Mouse (Mus musculus): ENCODE results near the gene Slc39a8. TPM values are rescaled to one million over a fixed set of nuclear protein-coding genes. Genes with fewer than 3 reads are reported as not detected.

Gene Slc39a8
- polyA plus RNA-seq, 2 experiments = 27.5 to 55.4 TPM

DNA sequence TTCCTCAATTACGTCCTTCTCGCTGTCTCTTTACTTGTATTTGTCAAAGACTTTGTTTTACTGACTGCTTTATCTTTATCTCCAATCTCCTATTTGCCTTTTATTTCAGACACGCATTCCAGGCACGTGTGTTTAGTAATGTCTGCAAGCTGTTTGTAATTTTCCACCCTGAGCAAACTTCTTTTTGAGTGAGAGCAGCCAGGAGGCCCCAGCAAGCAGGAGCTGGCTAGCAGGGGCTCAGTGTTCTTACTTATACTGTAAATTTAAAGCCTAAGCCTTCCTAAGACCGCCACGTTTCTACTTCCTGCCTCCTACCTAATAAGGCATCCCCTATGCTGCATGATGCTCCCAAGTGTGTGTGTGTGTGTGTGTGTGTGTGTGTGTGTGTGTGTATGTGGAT lies 79.8 kb downstream of the Slc39a8 start:
- Histone ChIP-seq H3K27me3 (ENCODE audit: control insufficient read depth, insufficient read depth, low read length) (no peaks in the 10 kb centered on the region), H3K9me3 (ENCODE audit: control insufficient read depth, low read length) (no peaks in the 10 kb centered on the region), H3K36me3 (replicated peaks; ENCODE audit: control insufficient read depth, insufficient read depth, low read depth) (no peaks in the 10 kb centered on the region), H3K4me3 (ENCODE audit: insufficient read depth in 1 of 2, low read depth in 2 of 2, low read length in 2 of 2) (no peak overlapping the region), H3K4me1 (replicated peaks; ENCODE audit: control insufficient read depth in 2 of 2, insufficient read depth in 2 of 2, low read length in 1 of 2) (no peaks in the 10 kb centered on the region), H3K9ac (replicated peaks) (no peak overlapping the region), H3K27ac (no peak overlapping the region), H3K4me2 (ENCODE audit: low read depth) (no peak overlapping the region)
- WGBS (ENCODE audit: insufficient replicate concordance) = 58% methylated on average over 6 of the region's 6 CpGs
- DNase-seq (ENCODE audit: low read depth in 3 of 3, low spot score in 3 of 3) = no peak
- ATAC-seq (ENCODE audit: insufficient read depth) = no peak
- TF ChIP-seq CTCF (IDR thresholded peaks at IDR 0.05; ENCODE audit: low read depth) (no peak), EP300 (IDR thresholded peaks at IDR 0.05; ENCODE audit: low read depth) (no peak)

GRCm38 (mm10) chr3:135905729-135906128 lies 80.7 kb downstream of the Slc39a8 start:
- Histone ChIP-seq H3K27me3 (ENCODE audit: control insufficient read depth, insufficient read depth, low read length) (no peaks in the 10 kb centered on the region), H3K36me3 (replicated peaks; ENCODE audit: control insufficient read depth, insufficient read depth, low read depth) (no peaks in the 10 kb centered on the region), H3K9ac (replicated peaks) (no peak overlapping the region), H3K4me2 (ENCODE audit: low read depth) (no peak overlapping the region), H3K27ac (no peak overlapping the region), H3K4me3 (ENCODE audit: insufficient read depth in 1 of 2, low read depth in 2 of 2, low read length in 2 of 2) (no peak overlapping the region), H3K4me1 (replicated peaks; ENCODE audit: control insufficient read depth in 2 of 2, insufficient read depth in 2 of 2, low read length in 1 of 2) (no peaks in the 10 kb centered on the region), H3K9me3 (ENCODE audit: control insufficient read depth, low read length) (no peaks in the 10 kb centered on the region)
- ATAC-seq (ENCODE audit: insufficient read depth) (no peak), DNase-seq (ENCODE audit: low read depth in 3 of 3, low spot score in 3 of 3) (no peak)
- TF ChIP-seq EP300 (IDR thresholded peaks at IDR 0.05; ENCODE audit: low read depth) = no peak
- no peak for TF ChIP-seq CTCF (IDR thresholded peaks at IDR 0.05; ENCODE audit: low read depth)
- WGBS (ENCODE audit: insufficient replicate concordance) = 63% methylated on average over 1 of the region's 1 CpGs

DNA sequence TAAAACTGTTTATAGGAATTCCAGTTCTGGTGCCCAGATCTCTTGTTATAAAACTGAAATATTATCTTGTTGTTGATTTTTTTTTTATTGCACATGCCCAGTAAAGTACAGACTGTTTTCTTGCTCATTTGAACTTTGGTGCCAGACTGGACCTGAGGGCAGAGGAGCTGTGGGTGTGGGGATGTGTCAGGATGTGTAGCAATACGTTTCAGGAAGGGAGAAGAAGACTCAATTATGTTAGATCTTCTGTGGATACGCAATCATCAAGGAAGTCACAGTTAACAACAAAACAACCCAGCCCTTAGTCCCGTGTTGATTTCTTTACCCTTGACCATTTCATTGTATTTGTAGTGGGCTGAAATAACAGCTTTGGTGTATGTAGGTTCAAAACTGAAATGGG lies 81.9 kb downstream of the Slc39a8 start:
- WGBS (ENCODE audit: insufficient replicate concordance) = 47% methylated on average over 3 of the region's 3 CpGs
- no peak for TF ChIP-seq EP300 (IDR thresholded peaks at IDR 0.05; ENCODE audit: low read depth)
- no peak for DNase-seq (ENCODE audit: low read depth in 3 of 3, low spot score in 3 of 3)
- Histone ChIP-seq H3K27ac (no peak overlapping the region), H3K9me3 (ENCODE audit: control insufficient read depth, low read length) (no peaks in the 10 kb centered on the region), H3K4me3 (ENCODE audit: insufficient read depth in 1 of 2, low read depth in 2 of 2, low read length in 2 of 2) (no peak overlapping the region), H3K36me3 (replicated peaks; ENCODE audit: control insufficient read depth, insufficient read depth, low read depth) (no peaks in the 10 kb centered on the region), H3K4me1 (replicated peaks; ENCODE audit: control insufficient read depth in 2 of 2, insufficient read depth in 2 of 2, low read length in 1 of 2) (no peaks in the 10 kb centered on the region), H3K9ac (replicated peaks) (no peak overlapping the region), H3K4me2 (ENCODE audit: low read depth) (no peak overlapping the region), H3K27me3 (ENCODE audit: control insufficient read depth, insufficient read depth, low read length) (no peaks in the 10 kb centered on the region)
- ATAC-seq (ENCODE audit: insufficient read depth) = no peak

- Histone ChIP-seq H3K4me2 (ENCODE audit: low read depth) (no peak overlapping the region), H3K36me3 (replicated peaks; ENCODE audit: control insufficient read depth, insufficient read depth, low read depth) (no peaks in the 10 kb centered on the region), H3K4me1 (replicated peaks; ENCODE audit: control insufficient read depth in 2 of 2, insufficient read depth in 2 of 2, low read length in 1 of 2) (no peaks in the 10 kb centered on the region), H3K9ac (replicated peaks) (no peak overlapping the region), H3K27ac (no peak overlapping the region), H3K9me3 (ENCODE audit: control insufficient read depth, low read length) (no peaks in the 10 kb centered on the region), H3K27me3 (ENCODE audit: control insufficient read depth, insufficient read depth, low read length) (no peaks in the 10 kb centered on the region), H3K4me3 (ENCODE audit: insufficient read depth in 1 of 2, low read depth in 2 of 2, low read length in 2 of 2) (no peak overlapping the region)
- ATAC-seq (ENCODE audit: insufficient read depth) (no peak), DNase-seq (ENCODE audit: low read depth in 3 of 3, low spot score in 3 of 3) (no peak)
- 79% methylated on average over 4 of the region's 4 CpGs for WGBS (ENCODE audit: insufficient replicate concordance)
- TF ChIP-seq EP300 (IDR thresholded peaks at IDR 0.05; ENCODE audit: low read depth) (no peak), CTCF (IDR thresholded peaks at IDR 0.05; ENCODE audit: low read depth) (no peak)
Measured at GRCm38 (mm10) chr3:135915941-135916340, 90.9 kb downstream of the Slc39a8 start.

- 67% methylated on average over 5 of the region's 5 CpGs for WGBS (ENCODE audit: insufficient replicate concordance)
- Histone ChIP-seq H3K4me1 (replicated peaks; ENCODE audit: control insufficient read depth in 2 of 2, insufficient read depth in 2 of 2, low read length in 1 of 2) (no peaks in the 10 kb centered on the region), H3K4me3 (ENCODE audit: insufficient read depth in 1 of 2, low read depth in 2 of 2, low read length in 2 of 2) (no peak overlapping the region), H3K36me3 (replicated peaks; ENCODE audit: control insufficient read depth, insufficient read depth, low read depth) (no peaks in the 10 kb centered on the region), H3K4me2 (ENCODE audit: low read depth) (no peak overlapping the region), H3K9ac (replicated peaks) (no peak overlapping the region), H3K27me3 (ENCODE audit: control insufficient read depth, insufficient read depth, low read length) (no peaks in the 10 kb centered on the region), H3K9me3 (ENCODE audit: control insufficient read depth, low read length) (no peaks in the 10 kb centered on the region), H3K27ac (no peak overlapping the region)
- TF ChIP-seq EP300 (IDR thresholded peaks at IDR 0.05; ENCODE audit: low read depth) = no peak
- no peak for TF ChIP-seq CTCF (IDR thresholded peaks at IDR 0.05; ENCODE audit: low read depth)
- DNase-seq (ENCODE audit: low read depth in 3 of 3, low spot score in 3 of 3) = no peak
- ATAC-seq (ENCODE audit: insufficient read depth) = no peak
Measured at GRCm38 (mm10) chr3:135918566-135919180, 93.6 kb downstream of the Slc39a8 start.

Measured in liver, embryonic 14.5 days (tissue).